Mouse (Mus musculus) myocyte (in vitro differentiated cells): ENCODE results near the gene Rcc1. TPM values are rescaled to one million over a fixed set of nuclear protein-coding genes. Genes with fewer than 3 reads are reported as not detected.

Source experiments
- H3K27me3 ChIP-seq: one replicate; pipeline ENCODE4 v1.6.1; 2011; ENCODE audit not compliant: control insufficient read depth, insufficient read depth, insufficient read length
- H3K36me3 ChIP-seq: one replicate; pipeline ENCODE4 v1.6.1; 2011; ENCODE audit not compliant: control insufficient read depth, insufficient read depth
- H3K4me2 ChIP-seq: one replicate; pipeline ENCODE4 v1.6.1; 2011; ENCODE audit warnings: low read depth, control low read depth
- H3K4me3 ChIP-seq: one replicate; pipeline ENCODE4 v1.5.1; 2011; ENCODE audit warnings: mild to moderate bottlenecking, control low read depth, moderate library complexity
- H3K79me2 ChIP-seq: one replicate; pipeline ENCODE4 v1.6.1; 2011; ENCODE audit not compliant: control insufficient read depth, insufficient read depth
- H3ac ChIP-seq: one replicate; pipeline ENCODE4 v1.6.1; 2011; ENCODE audit not compliant: control insufficient read depth, insufficient read length
- CEBPB ChIP-seq: IDR thresholded peaks from 2 replicates; pipeline ENCODE4 v1.6.1; 2011; ENCODE audit warnings: mild to moderate bottlenecking, moderate library complexity; ENCODE audit not compliant: poor library complexity, insufficient read depth, severe bottlenecking
- E2F4 ChIP-seq: IDR thresholded peaks from one replicate; pipeline ENCODE4 v1.6.1; 2011; ENCODE audit warnings: mild to moderate bottlenecking, control low read depth, moderate library complexity; ENCODE audit not compliant: insufficient read depth
- MAX ChIP-seq: IDR thresholded peaks from one replicate; pipeline ENCODE4 v1.6.1; 2011; ENCODE audit warnings: low read depth, mild to moderate bottlenecking, control low read depth
- MYOD1 ChIP-seq, 3 experiments: IDR thresholded peaks; one replicate each; pipeline ENCODE4 v1.6.1; 2011; ENCODE audit warnings: control low read depth in 2 of 3, low read depth in 2 of 3, mild to moderate bottlenecking in 2 of 3, moderate library complexity in 1 of 3; ENCODE audit not compliant: insufficient read length in 2 of 3, control insufficient read depth in 1 of 3
- MYOG ChIP-seq, 3 experiments: IDR thresholded peaks; one replicate each; pipeline ENCODE4 v1.6.1; 2011; ENCODE audit warnings: control low read depth in 2 of 3, low read depth in 2 of 3, mild to moderate bottlenecking in 2 of 3; ENCODE audit not compliant: insufficient read length in 2 of 3, control insufficient read depth in 1 of 3, insufficient read depth in 1 of 3
- POLR2A ChIP-seq: IDR thresholded peaks from one replicate; pipeline ENCODE4 v1.6.1; 2011; ENCODE audit warnings: low read depth, mild to moderate bottlenecking, control low read depth, moderate library complexity; ENCODE audit not compliant: insufficient read length
- POLR2AphosphoS2 ChIP-seq: IDR thresholded peaks from one replicate; pipeline ENCODE4 v1.6.1; 2011; ENCODE audit warnings: low read depth, control low read depth; ENCODE audit not compliant: insufficient read length
- REST ChIP-seq: IDR thresholded peaks from one replicate; pipeline ENCODE4 v1.6.1; 2011; ENCODE audit warnings: mild to moderate bottlenecking, control low read depth, moderate library complexity; ENCODE audit not compliant: insufficient read depth, insufficient read length
- SRF ChIP-seq: IDR thresholded peaks from one replicate; pipeline ENCODE4 v1.6.1; 2011; ENCODE audit warnings: low read depth; ENCODE audit not compliant: control insufficient read depth, insufficient read length
- TCF12 ChIP-seq: IDR thresholded peaks from one replicate; pipeline ENCODE4 v1.6.1; 2011; ENCODE audit warnings: mild to moderate bottlenecking, control low read depth; ENCODE audit not compliant: poor library complexity, insufficient read depth, severe bottlenecking
- TCF3 ChIP-seq: IDR thresholded peaks from one replicate; pipeline ENCODE4 v1.6.1; 2011; ENCODE audit warnings: low read depth, control low read depth; ENCODE audit not compliant: insufficient read length
- USF1 ChIP-seq: IDR thresholded peaks from one replicate; pipeline ENCODE4 v1.6.1; 2011; ENCODE audit warnings: low read depth, mild to moderate bottlenecking, control low read depth, moderate library complexity
- polyA plus RNA-seq: library from polyadenylated mRNA; unstranded; fragments of >200 nt; fragmentation: generic; extraction: Trizol; gene quantifications from one replicate; pipeline ENCODE4 v1.2.1, GENCODE M21; 2012; ENCODE audit warnings: missing spikeins

The Rcc1 gene
- polyA plus RNA-seq, 1 experiment = 33.2 TPM

GRCm38 (mm10) chr4:132396251-132396650 lies 42.8 kb upstream of the Rcc1 start:
- TF ChIP-seq TCF3 (no peak), POLR2AphosphoS2 (no peak), MYOD1 (IDR thresholded peaks at IDR 0.05; ENCODE audit: control insufficient read depth in 1 of 3, insufficient read length in 2 of 3, low read depth in 2 of 3) (no peak), CEBPB (no peak), USF1 (no peak), E2F4 (no peak), SRF (no peak), POLR2A (no peak), TCF12 (no peak), MAX (no peak), MYOG (IDR thresholded peaks at IDR 0.05; ENCODE audit: control insufficient read depth in 1 of 3, insufficient read depth in 1 of 3, insufficient read length in 2 of 3, low read depth in 2 of 3) (no peak), REST (no peak)
- Histone ChIP-seq H3K27me3 (no peaks in the 10 kb centered on the region), H3K4me2 (peak overlapping the region; percentile 78), H3K36me3 (no peaks in the 10 kb centered on the region), H3ac (no peak overlapping the region), H3K4me3 (peak overlapping the region; percentile 54), H3K79me2 (peaks cover 88% of the 10 kb centered on the region)

GRCm38 (mm10) chr4:132391063-132391740 lies 37.8 kb upstream of the Rcc1 start:
- H3ac ChIP-seq = no peak overlapping the region
- H3K79me2 ChIP-seq = peaks cover 96% of the 10 kb centered on the region
- no peaks in the 10 kb centered on the region for H3K27me3 ChIP-seq
- no peak overlapping the region for H3K4me2 ChIP-seq
- H3K4me3 ChIP-seq = no peak overlapping the region
- peaks cover 5% of the 10 kb centered on the region for H3K36me3 ChIP-seq
- no peak for TF ChIP-seq POLR2AphosphoS2
- TF ChIP-seq E2F4 = no peak
- no peak for TF ChIP-seq MAX
- no peak for TF ChIP-seq USF1
- TF ChIP-seq TCF3 = no peak
- TF ChIP-seq MYOG (IDR thresholded peaks at IDR 0.05; ENCODE audit: control insufficient read depth in 1 of 3, insufficient read depth in 1 of 3, insufficient read length in 2 of 3, low read depth in 2 of 3) = no peak
- no peak for TF ChIP-seq REST
- TF ChIP-seq MYOD1 (IDR thresholded peaks at IDR 0.05; ENCODE audit: control insufficient read depth in 1 of 3, insufficient read length in 2 of 3, low read depth in 2 of 3) = no peak
- no peak for TF ChIP-seq POLR2A
- no peak for TF ChIP-seq SRF

DNA sequence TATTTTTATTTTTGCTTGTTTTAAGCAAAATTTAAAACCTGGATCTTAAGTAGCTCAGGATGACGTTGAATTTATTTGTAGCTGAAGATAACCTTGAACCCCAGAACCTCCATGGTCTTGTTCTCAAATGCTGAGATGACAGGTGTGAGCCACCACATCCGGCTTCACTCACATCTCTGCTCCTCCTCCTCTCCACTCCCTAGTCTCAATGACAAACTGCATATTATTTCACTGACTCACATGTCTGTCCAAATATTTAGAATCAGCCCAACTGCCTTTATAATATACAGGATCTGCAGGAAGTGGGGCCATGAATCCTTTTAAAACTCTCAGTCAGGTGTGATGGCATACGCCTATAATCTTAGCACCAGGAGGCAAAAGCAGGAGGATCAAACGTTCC lies 35.9 kb upstream of the Rcc1 start:
- no peak for TF ChIP-seq E2F4
- TF ChIP-seq MYOG (IDR thresholded peaks at IDR 0.05; ENCODE audit: control insufficient read depth in 1 of 3, insufficient read depth in 1 of 3, insufficient read length in 2 of 3, low read depth in 2 of 3) = peak in 1 of 3 experiments; percentile 59
- TF ChIP-seq MYOD1 (IDR thresholded peaks at IDR 0.05; ENCODE audit: control insufficient read depth in 1 of 3, insufficient read length in 2 of 3, low read depth in 2 of 3) = peak in 2 of 3 experiments; percentile 83 to 90
- Histone ChIP-seq H3K36me3 (peaks cover 21% of the 10 kb centered on the region), H3ac (no peak overlapping the region), H3K4me3 (no peak overlapping the region), H3K4me2 (peak overlapping the region; percentile 51), H3K27me3 (no peaks in the 10 kb centered on the region), H3K79me2 (peaks cover 81% of the 10 kb centered on the region)

- H3K36me3 ChIP-seq = peaks cover 31% of the 10 kb centered on the region
- H3K4me3 ChIP-seq = no peak overlapping the region
- peaks cover 64% of the 10 kb centered on the region for H3K79me2 ChIP-seq
- H3K4me2 ChIP-seq = no peak overlapping the region
- H3ac ChIP-seq = no peak overlapping the region
- H3K27me3 ChIP-seq = no peaks in the 10 kb centered on the region
- TF ChIP-seq MYOD1 (IDR thresholded peaks at IDR 0.05; ENCODE audit: control insufficient read depth in 1 of 3, insufficient read length in 2 of 3, low read depth in 2 of 3) = no peak
- TF ChIP-seq TCF12 = no peak
- TF ChIP-seq POLR2A = no peak
- TF ChIP-seq TCF3 = no peak
- TF ChIP-seq SRF = no peak
- no peak for TF ChIP-seq CEBPB
- no peak for TF ChIP-seq E2F4
- TF ChIP-seq USF1 = no peak
- TF ChIP-seq MYOG (IDR thresholded peaks at IDR 0.05; ENCODE audit: control insufficient read depth in 1 of 3, insufficient read depth in 1 of 3, insufficient read length in 2 of 3, low read depth in 2 of 3) = no peak
- no peak for TF ChIP-seq MAX
- TF ChIP-seq REST = no peak
- TF ChIP-seq POLR2AphosphoS2 = no peak
These were observed 34.2 kb upstream of the Rcc1 start for GRCm38 (mm10) chr4:132387617-132388016.

DNA sequence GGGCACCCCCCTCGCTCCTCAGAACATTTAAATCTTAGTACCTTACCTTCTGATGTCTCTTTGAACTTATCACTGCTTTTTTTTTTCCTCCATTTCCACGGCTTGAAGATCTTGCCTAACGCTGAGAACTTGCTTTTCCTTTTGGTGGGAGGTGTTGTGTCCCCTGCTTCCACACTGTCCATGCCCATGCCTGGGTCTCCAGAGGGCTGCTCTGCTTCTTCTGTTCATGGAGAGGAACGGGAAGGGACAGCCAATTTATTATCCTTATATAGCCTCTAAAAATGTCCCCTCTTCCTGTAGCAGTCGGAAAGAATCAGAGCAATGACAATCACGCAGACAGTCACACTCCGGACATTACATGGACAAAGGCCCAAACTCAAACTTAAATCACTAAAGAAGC lies 33.4 kb upstream of the Rcc1 start:
- H3K4me3 ChIP-seq = no peak overlapping the region
- H3K27me3 ChIP-seq = no peaks in the 10 kb centered on the region
- no peak overlapping the region for H3K4me2 ChIP-seq
- peaks cover 36% of the 10 kb centered on the region for H3K36me3 ChIP-seq
- no peak overlapping the region for H3ac ChIP-seq
- H3K79me2 ChIP-seq = peaks cover 57% of the 10 kb centered on the region
- TF ChIP-seq USF1 (no peak), REST (no peak), TCF3 (no peak), CEBPB (no peak), E2F4 (no peak), MAX (no peak), POLR2A (no peak), SRF (no peak), MYOD1 (IDR thresholded peaks at IDR 0.05; ENCODE audit: control insufficient read depth in 1 of 3, insufficient read length in 2 of 3, low read depth in 2 of 3) (no peak), POLR2AphosphoS2 (no peak), TCF12 (no peak), MYOG (IDR thresholded peaks at IDR 0.05; ENCODE audit: control insufficient read depth in 1 of 3, insufficient read depth in 1 of 3, insufficient read length in 2 of 3, low read depth in 2 of 3) (no peak)
